Mouse (Mus musculus): Measurements from ENCODE around the gene Sik2. TPM values are rescaled to one million over a fixed set of nuclear protein-coding genes. Genes with fewer than 3 reads are reported as not detected.

Gene Sik2
- polyA plus RNA-seq, 1 experiment from 2014 or later = 18.2 TPM

DNA sequence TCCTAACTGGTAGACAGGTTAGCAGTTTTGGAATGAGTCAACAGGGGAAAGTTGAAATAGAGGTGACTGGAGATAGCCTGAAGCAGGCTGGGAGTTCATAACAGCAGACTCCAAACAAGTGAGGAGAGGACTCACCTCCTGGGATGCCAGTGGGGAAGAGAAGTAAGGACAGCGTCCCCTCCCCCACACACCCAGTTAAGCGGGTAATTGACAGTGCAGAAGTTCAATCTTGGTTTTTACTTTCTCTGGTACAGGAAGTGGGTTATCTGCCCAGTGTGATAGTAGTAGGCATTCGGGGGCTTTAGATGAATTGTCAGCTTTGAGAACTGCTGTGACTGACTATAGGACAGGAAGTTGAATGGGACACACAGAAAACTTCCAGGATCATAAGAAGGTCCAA, 11.5 kb upstream of the Sik2 start:
- no peak overlapping the region for H3K9ac ChIP-seq
- H3K9me3 ChIP-seq (replicated peaks) = no peaks in the 10 kb centered on the region
- ATAC-seq (replicated peaks; ENCODE audit: low FRiP score) = no peak
- H3K4me3 ChIP-seq (replicated peaks) = no peak overlapping the region
- no peaks in the 10 kb centered on the region for H3K4me1 ChIP-seq
- H3K4me2 ChIP-seq = no peak overlapping the region
- no peak overlapping the region for H3K27ac ChIP-seq
- H3K27me3 ChIP-seq = peaks cover 4% of the 10 kb centered on the region; the same call in 1 of the 2 replicates
- H3K36me3 ChIP-seq = no peaks in the 10 kb centered on the region
- 75% methylated on average over 3 of the region's 3 CpGs for WGBS

- H3K27ac ChIP-seq = no peak overlapping the region
- WGBS = 81% methylated on average over 7 of the region's 7 CpGs
- H3K4me1 ChIP-seq = no peaks in the 10 kb centered on the region
- H3K9me3 ChIP-seq (replicated peaks) = no peaks in the 10 kb centered on the region
- H3K9ac ChIP-seq = no peak overlapping the region
- H3K4me3 ChIP-seq (replicated peaks) = no peak overlapping the region
- H3K27me3 ChIP-seq = peaks cover 4% of the 10 kb centered on the region; the same call in 1 of the 2 replicates
- ATAC-seq (replicated peaks; ENCODE audit: low FRiP score) = no peak
- no peaks in the 10 kb centered on the region for H3K36me3 ChIP-seq
- no peak overlapping the region for H3K4me2 ChIP-seq
Measured at GRCm38 (mm10) chr9:51019670-51020069, 10.8 kb upstream of the Sik2 start.

DNA sequence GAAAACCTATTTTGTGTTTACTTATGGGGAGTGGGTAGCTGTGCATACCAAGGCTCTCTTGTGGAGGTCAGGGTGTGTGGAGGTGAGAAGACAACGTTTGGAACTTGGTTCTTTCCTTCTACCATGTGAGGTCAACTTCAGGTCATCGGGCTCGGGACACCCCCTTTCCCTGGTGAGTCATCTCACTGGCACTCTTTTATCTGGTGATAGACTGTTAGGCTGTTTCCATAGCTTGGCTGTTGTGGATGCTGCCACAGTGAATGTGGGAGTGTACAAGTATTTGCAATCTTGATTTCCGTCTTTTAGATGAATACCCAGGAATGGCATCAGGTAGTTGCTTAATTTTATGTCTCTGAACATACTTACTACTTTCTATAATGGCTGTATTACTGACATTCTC, 6.9 kb upstream of the Sik2 start:
- Histone ChIP-seq H3K27me3 (peaks cover 8% of the 10 kb centered on the region), H3K9me3 (replicated peaks) (no peaks in the 10 kb centered on the region), H3K27ac (no peak overlapping the region), H3K4me3 (replicated peaks) (no peak overlapping the region), H3K36me3 (no peaks in the 10 kb centered on the region), H3K4me2 (no peak overlapping the region), H3K4me1 (no peaks in the 10 kb centered on the region), H3K9ac (no peak overlapping the region)
- WGBS = 53% methylated on average over 4 of the region's 4 CpGs
- no peak for ATAC-seq (replicated peaks; ENCODE audit: low FRiP score)

GRCm38 (mm10) chr9:51013644-51014043, 4.8 kb upstream of the Sik2 start:
- Histone ChIP-seq H3K4me2 (no peak overlapping the region), H3K9ac (no peak overlapping the region), H3K36me3 (no peaks in the 10 kb centered on the region), H3K9me3 (replicated peaks) (no peaks in the 10 kb centered on the region), H3K27me3 (peaks cover 8% of the 10 kb centered on the region), H3K4me1 (no peaks in the 10 kb centered on the region), H3K27ac (no peak overlapping the region), H3K4me3 (replicated peaks) (no peak overlapping the region)
- no peak for ATAC-seq (replicated peaks; ENCODE audit: low FRiP score)
- 77% methylated on average over 1 of the region's 1 CpGs for WGBS

- peak overlapping the region; percentile 77 for H3K4me3 ChIP-seq (replicated peaks)
- 6% methylated on average over 6 of the region's 6 CpGs for WGBS
- H3K27me3 ChIP-seq = peaks cover 4% of the 10 kb centered on the region
- H3K9ac ChIP-seq = peak overlapping the region; percentile 29; the same call in 1 of the 2 replicates
- H3K4me1 ChIP-seq = peaks cover 6% of the 10 kb centered on the region
- H3K27ac ChIP-seq = no peak overlapping the region
- no peak for ATAC-seq (replicated peaks; ENCODE audit: low FRiP score)
- H3K4me2 ChIP-seq = peak overlapping the region; percentile 76
- no peaks in the 10 kb centered on the region for H3K9me3 ChIP-seq (replicated peaks)
- no peaks in the 10 kb centered on the region for H3K36me3 ChIP-seq
Measured at GRCm38 (mm10) chr9:51009656-51009950, 730 bp upstream of the Sik2 start.

- H3K4me2 ChIP-seq = peak overlapping the region; percentile 75
- H3K9me3 ChIP-seq (replicated peaks) = no peaks in the 10 kb centered on the region
- peaks cover 4% of the 10 kb centered on the region for H3K27me3 ChIP-seq
- peaks cover 6% of the 10 kb centered on the region for H3K4me1 ChIP-seq
- peak; percentile 53 for ATAC-seq (replicated peaks; ENCODE audit: low FRiP score)
- no peaks in the 10 kb centered on the region for H3K36me3 ChIP-seq
- H3K27ac ChIP-seq = peak overlapping the region; percentile 92
- H3K4me3 ChIP-seq (replicated peaks) = peak overlapping the region; percentile 77
- peak overlapping the region; percentile 90 for H3K9ac ChIP-seq
- under 1% methylated on average over 63 of the region's 65 CpGs for WGBS
Measured at GRCm38 (mm10) chr9:51008068-51008840, 619 bp downstream of the Sik2 start.

- H3K4me3 ChIP-seq (replicated peaks) = peak overlapping the region; percentile 77
- H3K27ac ChIP-seq = no peak overlapping the region
- peaks cover 4% of the 10 kb centered on the region for H3K27me3 ChIP-seq
- H3K9ac ChIP-seq = peak overlapping the region; percentile 90; the same call in 1 of the 2 replicates
- WGBS = 12% methylated on average over 10 of the region's 10 CpGs
- H3K4me2 ChIP-seq = peak overlapping the region; percentile 75
- no peaks in the 10 kb centered on the region for H3K9me3 ChIP-seq (replicated peaks)
- H3K4me1 ChIP-seq = peaks cover 6% of the 10 kb centered on the region
- no peaks in the 10 kb centered on the region for H3K36me3 ChIP-seq
- ATAC-seq (replicated peaks; ENCODE audit: low FRiP score) = no peak
Measured at GRCm38 (mm10) chr9:51007726-51008067, 1.2 kb downstream of the Sik2 start.

GRCm38 (mm10) chr9:51006846-51007245, 2.0 kb downstream of the Sik2 start:
- WGBS = 8% methylated on average over 4 of the region's 4 CpGs
- Histone ChIP-seq H3K4me3 (replicated peaks) (no peak overlapping the region), H3K36me3 (no peaks in the 10 kb centered on the region), H3K9me3 (replicated peaks) (no peaks in the 10 kb centered on the region), H3K4me2 (no peak overlapping the region), H3K9ac (no peak overlapping the region), H3K4me1 (peaks cover 6% of the 10 kb centered on the region), H3K27ac (no peak overlapping the region), H3K27me3 (peaks cover 4% of the 10 kb centered on the region)
- ATAC-seq (replicated peaks; ENCODE audit: low FRiP score) = no peak

DNA sequence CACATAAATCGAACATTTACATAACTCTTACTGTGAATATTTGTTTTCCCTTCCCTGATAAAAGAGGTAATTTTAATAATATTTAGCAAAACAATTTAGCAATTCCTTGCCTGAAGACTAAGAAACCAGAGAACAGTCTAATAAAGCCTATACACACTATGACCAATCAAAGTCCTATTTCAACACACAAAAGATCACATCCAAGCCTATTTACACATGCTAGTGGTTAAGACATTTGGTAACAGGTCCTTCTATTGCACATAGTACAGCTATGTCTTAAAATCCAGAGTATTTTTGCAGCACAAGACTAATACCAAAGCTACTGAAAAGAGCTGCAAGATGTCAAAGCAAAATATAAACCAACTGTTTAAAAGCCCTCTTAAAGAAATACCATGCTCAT, 4.8 kb downstream of the Sik2 start:
- peaks cover 5% of the 10 kb centered on the region for H3K36me3 ChIP-seq
- H3K4me2 ChIP-seq = no peak overlapping the region
- 96% methylated on average over 1 of the region's 1 CpGs for WGBS
- H3K9ac ChIP-seq = no peak overlapping the region
- no peak overlapping the region for H3K4me3 ChIP-seq (replicated peaks)
- H3K27me3 ChIP-seq = no peaks in the 10 kb centered on the region
- H3K27ac ChIP-seq = no peak overlapping the region
- no peak for ATAC-seq (replicated peaks; ENCODE audit: low FRiP score)
- H3K9me3 ChIP-seq (replicated peaks) = no peaks in the 10 kb centered on the region
- peaks cover 6% of the 10 kb centered on the region for H3K4me1 ChIP-seq

DNA sequence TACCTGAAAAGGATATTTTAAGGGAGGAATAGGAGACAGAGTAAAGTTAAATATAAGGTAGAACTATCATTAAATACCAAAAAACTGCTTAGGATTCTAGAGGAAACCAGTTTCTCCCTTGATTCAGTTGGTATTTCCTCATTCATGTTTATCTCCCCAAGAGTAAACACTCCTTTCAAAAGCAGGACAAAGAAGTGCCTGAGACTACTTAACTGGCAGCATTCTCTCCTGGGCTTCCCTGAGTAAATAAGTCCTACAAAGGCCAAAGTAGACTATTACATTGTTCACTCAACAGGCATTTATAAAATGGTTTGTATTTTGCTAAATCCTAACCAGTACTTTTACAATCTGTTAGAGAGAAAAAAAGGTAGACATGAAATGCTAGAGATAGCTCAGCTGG, 22.2 kb downstream of the Sik2 start:
- Histone ChIP-seq H3K27ac (no peak overlapping the region), H3K9ac (no peak overlapping the region), H3K27me3 (no peaks in the 10 kb centered on the region), H3K4me2 (no peak overlapping the region), H3K4me1 (no peaks in the 10 kb centered on the region), H3K9me3 (replicated peaks) (no peaks in the 10 kb centered on the region), H3K4me3 (replicated peaks) (no peak overlapping the region), H3K36me3 (no peaks in the 10 kb centered on the region; the same call in 1 of the 2 replicates)
- no peak for ATAC-seq (replicated peaks; ENCODE audit: low FRiP score)

GRCm38 (mm10) chr9:50986123-50986522, 22.8 kb downstream of the Sik2 start:
- H3K36me3 ChIP-seq = no peaks in the 10 kb centered on the region; the same call in 1 of the 2 replicates
- no peak overlapping the region for H3K27ac ChIP-seq
- H3K4me2 ChIP-seq = no peak overlapping the region
- no peak for ATAC-seq (replicated peaks; ENCODE audit: low FRiP score)
- no peaks in the 10 kb centered on the region for H3K27me3 ChIP-seq
- H3K4me1 ChIP-seq = no peaks in the 10 kb centered on the region
- H3K9ac ChIP-seq = no peak overlapping the region
- no peak overlapping the region for H3K4me3 ChIP-seq (replicated peaks)
- 35% methylated on average over 8 of the region's 8 CpGs for WGBS
- H3K9me3 ChIP-seq (replicated peaks) = no peaks in the 10 kb centered on the region

DNA sequence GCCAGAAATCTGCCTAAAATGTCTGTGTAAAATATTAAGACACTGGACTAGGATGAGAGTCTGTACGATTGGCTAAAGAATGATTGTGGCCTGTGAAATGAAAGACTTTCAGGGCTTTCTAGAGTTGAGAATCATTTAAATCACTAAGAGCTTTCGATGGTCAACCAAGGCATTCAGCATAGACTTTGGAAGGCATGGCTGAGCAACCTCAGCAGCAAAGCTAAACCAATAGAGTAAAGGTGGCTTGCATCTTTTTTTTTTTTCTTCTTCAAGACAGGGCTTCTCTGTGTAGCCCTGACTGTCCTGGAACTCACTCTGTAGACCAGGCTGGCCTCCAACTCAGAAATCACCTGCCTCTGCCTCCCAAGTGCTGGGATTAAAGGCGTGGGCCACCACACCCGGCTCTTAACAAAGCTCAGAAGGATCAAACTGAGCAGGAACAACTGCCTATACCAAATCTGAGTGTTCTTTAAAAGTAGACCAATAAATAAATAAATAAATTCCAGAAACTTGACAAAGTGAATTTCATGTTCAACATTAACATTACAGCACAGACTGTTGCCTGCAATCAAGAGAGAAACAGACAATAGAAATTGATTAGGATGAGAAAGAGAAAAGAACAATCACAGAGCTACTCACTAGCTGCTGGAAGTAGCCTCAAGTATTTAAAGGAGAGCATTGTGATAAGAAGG, 27.2 kb downstream of the Sik2 start:
- no peak for ATAC-seq (replicated peaks; ENCODE audit: low FRiP score)
- no peaks in the 10 kb centered on the region for H3K36me3 ChIP-seq
- no peak overlapping the region for H3K9ac ChIP-seq
- 92% methylated on average over 4 of the region's 4 CpGs for WGBS
- H3K4me2 ChIP-seq = no peak overlapping the region
- H3K4me1 ChIP-seq = no peaks in the 10 kb centered on the region
- H3K4me3 ChIP-seq (replicated peaks) = no peak overlapping the region
- H3K27me3 ChIP-seq = no peaks in the 10 kb centered on the region
- no peaks in the 10 kb centered on the region for H3K9me3 ChIP-seq (replicated peaks)
- no peak overlapping the region for H3K27ac ChIP-seq
